Comparison of ENCODE assay signal across 8 mouse cellular contexts in genomic region chr13:103772917-103773316, GRCm38 (mm10). TPM values are rescaled to one million over a fixed set of nuclear protein-coding genes. Genes with fewer than 3 reads are reported as not detected.
DNase-seq lines count a peak whose midpoint lies in the region; ATAC-seq and TF ChIP-seq lines count a peak whose summit lies in the region.

No protein-coding gene starts in this region.

- no peak for TF ChIP-seq CTCF in gastrocnemius, adult 2 months (IDR thresholded peaks at IDR 0.05)
- TF ChIP-seq CTCF in E14TG2a.4 (conservative IDR thresholded peaks at IDR 0.05; ENCODE audit: low read length): no peak

- no peak overlapping the region for H3K9ac ChIP-seq in embryonic facial prominence, embryonic 11.5 days (replicated peaks; ENCODE audit: low read length)
- H3K9ac ChIP-seq in kidney, embryonic 15.5 days: peak overlapping the region; percentile 91
- H3K9ac ChIP-seq in neural tube, embryonic 12.5 days: peak overlapping the region; percentile 80

- intact Hi-C loops in gastrocnemius, adult 2 months (cut with DNase I): loop anchor here (5.0 kb wide), 1 partner anchor 144 kb away; no protein-coding TSS in a partner anchor
- intact Hi-C loops in gastrocnemius, postnatal 36 days (cut with DNase I): no loop called here
- intact Hi-C loops in left cerebral cortex, postnatal 14 days (cut with DNase I): no loop called here

- DNase-seq in gastrocnemius, adult 2 months: no peak
- DNase-seq in gastrocnemius, postnatal 36 days: no peak
- peak; percentile 18 for DNase-seq in embryonic facial prominence, embryonic 11.5 days (ENCODE audit: low spot score)
- DNase-seq in left cerebral cortex, postnatal 14 days (ENCODE audit: low spot score in 2 of 2): no peak
- no peak for DNase-seq in yolk sac, embryonic 10.5 days (ENCODE audit: low spot score)

- peaks cover 7% of the 10 kb centered on the region; the same call in 1 of the 2 replicates for H3K27me3 ChIP-seq in E14TG2a.4 (ENCODE audit: insufficient read depth, low read length)
- H3K27me3 ChIP-seq in embryonic facial prominence, embryonic 11.5 days (ENCODE audit: control insufficient read depth, insufficient read depth, low read length): no peaks in the 10 kb centered on the region
- no peaks in the 10 kb centered on the region for H3K27me3 ChIP-seq in kidney, embryonic 15.5 days
- no peaks in the 10 kb centered on the region for H3K27me3 ChIP-seq in neural tube, embryonic 12.5 days (replicated peaks)

- H3K4me1 ChIP-seq in E14TG2a.4 (replicated peaks; ENCODE audit: low read depth, low read length): peaks cover 32% of the 10 kb centered on the region
- H3K4me1 ChIP-seq in embryonic facial prominence, embryonic 11.5 days (ENCODE audit: control insufficient read depth, insufficient read depth, low read length): no peaks in the 10 kb centered on the region
- peaks cover 20% of the 10 kb centered on the region for H3K4me1 ChIP-seq in kidney, embryonic 15.5 days
- peaks cover 15% of the 10 kb centered on the region for H3K4me1 ChIP-seq in neural tube, embryonic 12.5 days

- WGBS in embryonic facial prominence, embryonic 11.5 days: 54% methylated on average over 5 of the region's 5 CpGs
- 49% methylated on average over 5 of the region's 5 CpGs for WGBS in kidney, embryonic 15.5 days
- WGBS in neural tube, embryonic 12.5 days: 55% methylated on average over 5 of the region's 5 CpGs

- ATAC-seq in embryonic facial prominence, embryonic 11.5 days (replicated peaks; ENCODE audit: insufficient number of reproducible peaks, low FRiP score, low TSS enrichment, low read depth): no peak
- ATAC-seq in kidney, embryonic 15.5 days (replicated peaks; ENCODE audit: low FRiP score): no peak
- no peak for ATAC-seq in neural tube, embryonic 12.5 days (ENCODE audit: low FRiP score, low read depth)

- H3K4me2 ChIP-seq in embryonic facial prominence, embryonic 11.5 days (ENCODE audit: low read depth, low read length): peak overlapping the region; percentile 36
- peak overlapping the region; percentile 65 for H3K4me2 ChIP-seq in kidney, embryonic 15.5 days
- peak overlapping the region; percentile 68 for H3K4me2 ChIP-seq in neural tube, embryonic 12.5 days (replicated peaks)

- H3K27ac ChIP-seq in gastrocnemius, adult 2 months: peak overlapping the region; percentile 99
- no peak overlapping the region for H3K27ac ChIP-seq in embryonic facial prominence, embryonic 11.5 days (replicated peaks; ENCODE audit: low read depth, low read length)
- H3K27ac ChIP-seq in kidney, embryonic 15.5 days: no peak overlapping the region
- H3K27ac ChIP-seq in neural tube, embryonic 12.5 days: no peak overlapping the region

- peaks cover 22% of the 10 kb centered on the region for H3K36me3 ChIP-seq in E14TG2a.4 (ENCODE audit: insufficient read depth, low read length)
- no peaks in the 10 kb centered on the region for H3K36me3 ChIP-seq in embryonic facial prominence, embryonic 11.5 days (replicated peaks; ENCODE audit: control insufficient read depth, insufficient read depth, low read depth, low read length)
- peaks cover 9% of the 10 kb centered on the region for H3K36me3 ChIP-seq in kidney, embryonic 15.5 days
- 0 out of 2 replicates have a peak, but pooled peaks cover 1% of the 10 kb centered on the region for H3K36me3 ChIP-seq in neural tube, embryonic 12.5 days

- H3K9me3 ChIP-seq in E14TG2a.4 (ENCODE audit: low read length): no peaks in the 10 kb centered on the region
- no peaks in the 10 kb centered on the region for H3K9me3 ChIP-seq in embryonic facial prominence, embryonic 11.5 days (replicated peaks; ENCODE audit: control insufficient read depth, low read length)
- no peaks in the 10 kb centered on the region for H3K9me3 ChIP-seq in kidney, embryonic 15.5 days (replicated peaks)
- H3K9me3 ChIP-seq in neural tube, embryonic 12.5 days: no peaks in the 10 kb centered on the region

- H3K4me3 ChIP-seq in gastrocnemius, adult 2 months: peak overlapping the region; percentile 85
- peak overlapping the region; percentile 87 for H3K4me3 ChIP-seq in E14TG2a.4 (replicated peaks; ENCODE audit: low read length)
- H3K4me3 ChIP-seq in embryonic facial prominence, embryonic 11.5 days (ENCODE audit: low read depth, low read length): peak overlapping the region; percentile 76
- H3K4me3 ChIP-seq in kidney, embryonic 15.5 days (replicated peaks): peak overlapping the region; percentile 85
- H3K4me3 ChIP-seq in neural tube, embryonic 12.5 days: peak overlapping the region; percentile 54

RNA-seq across cellular contexts. Expression of gene Srek1, which starts 1.5 kb away (rescaled TPM):
- 10 to 100 TPM; 24.9 to 25.6 TPM for total RNA-seq in gastrocnemius, adult 2 months (2021)
- total RNA-seq in gastrocnemius, postnatal 36 days (2021): 10 to 100 TPM; 18.9 to 19.4 TPM
- polyA plus RNA-seq in embryonic facial prominence, embryonic 11.5 days (2014; fragmentation: Nextera tagmentation; extraction: Ambion mirVana): 94.1 and 102 TPM in 2 replicates
- 88.3 and 95.2 TPM in 2 replicates for polyA plus RNA-seq in kidney, embryonic 15.5 days (2015; fragmentation: Nextera tagmentation; extraction: Ambion mirVana)
- polyA plus RNA-seq in neural tube, embryonic 12.5 days (2016; fragmentation: Nextera tagmentation; extraction: Ambion mirVana): 83.8 and 93.9 TPM in 2 replicates
- 10 to 100 TPM; 73.6 to 75.1 TPM for total RNA-seq in left cerebral cortex, postnatal 14 days (2021)
